Mouse (Mus musculus): Measurements from ENCODE around the gene Gm813. TPM values are rescaled to one million over a fixed set of nuclear protein-coding genes. Genes with fewer than 3 reads are reported as not detected.

Gene Gm813
- total and polyA plus RNA-seq, 3 experiments, result not detected

GRCm38 (mm10) chr16:58658668-58659067 is 41.9 kb upstream of the Gm813 start:
- H3K9ac ChIP-seq (ENCODE audit: low read depth, low read length), result no peak overlapping the region
- no peak for DNase-seq
- H3K4me1 ChIP-seq (ENCODE audit: control insufficient read depth, insufficient read depth, low read length), result no peaks in the 10 kb centered on the region
- TF ChIP-seq EP300 (IDR thresholded peaks at IDR 0.05; ENCODE audit: insufficient read depth, low read depth, low read length), result no peak
- TF ChIP-seq POLR2A (IDR thresholded peaks at IDR 0.05; ENCODE audit: insufficient read depth, low read depth, low read length), result no peak
- TF ChIP-seq CTCF (IDR thresholded peaks at IDR 0.05), result no peak
- H3K27ac ChIP-seq, result no peak overlapping the region
- H3K4me3 ChIP-seq, result no peak overlapping the region
- H3K79me2 ChIP-seq (replicated peaks; ENCODE audit: control insufficient read depth, insufficient read depth, low read length), result no peaks in the 10 kb centered on the region
- no peaks in the 10 kb centered on the region for H3K27me3 ChIP-seq (ENCODE audit: control insufficient read depth, insufficient read depth, low read length)
- WGBS, result 91% methylated on average over 6 of the region's 6 CpGs
- intact Hi-C loops (cut with DNase I), result no loop called here
- no peaks in the 10 kb centered on the region for H3K36me3 ChIP-seq (ENCODE audit: control insufficient read depth, insufficient read depth, low read length)

GRCm38 (mm10) chr16:58656526-58656925 is 39.7 kb upstream of the Gm813 start:
- H3K4me1 ChIP-seq (ENCODE audit: control insufficient read depth, insufficient read depth, low read length), result no peaks in the 10 kb centered on the region
- H3K27ac ChIP-seq, result no peak overlapping the region
- intact Hi-C loops (cut with DNase I), result no loop called here
- H3K27me3 ChIP-seq (ENCODE audit: control insufficient read depth, insufficient read depth, low read length), result no peaks in the 10 kb centered on the region
- H3K4me3 ChIP-seq, result no peak overlapping the region
- 71% methylated on average over 4 of the region's 4 CpGs for WGBS
- no peaks in the 10 kb centered on the region for H3K79me2 ChIP-seq (replicated peaks; ENCODE audit: control insufficient read depth, insufficient read depth, low read length)
- TF ChIP-seq POLR2A (IDR thresholded peaks at IDR 0.05; ENCODE audit: insufficient read depth, low read depth, low read length) (no peak), EP300 (IDR thresholded peaks at IDR 0.05; ENCODE audit: insufficient read depth, low read depth, low read length) (no peak), CTCF (IDR thresholded peaks at IDR 0.05) (no peak)
- no peak overlapping the region for H3K9ac ChIP-seq (ENCODE audit: low read depth, low read length)
- DNase-seq, result no peak
- H3K36me3 ChIP-seq (ENCODE audit: control insufficient read depth, insufficient read depth, low read length), result no peaks in the 10 kb centered on the region

- Histone ChIP-seq H3K27me3 (ENCODE audit: control insufficient read depth, insufficient read depth, low read length) (no peaks in the 10 kb centered on the region), H3K79me2 (replicated peaks; ENCODE audit: control insufficient read depth, insufficient read depth, low read length) (no peaks in the 10 kb centered on the region), H3K27ac (no peak overlapping the region), H3K4me3 (no peak overlapping the region), H3K4me1 (ENCODE audit: control insufficient read depth, insufficient read depth, low read length) (no peaks in the 10 kb centered on the region), H3K36me3 (ENCODE audit: control insufficient read depth, insufficient read depth, low read length) (no peaks in the 10 kb centered on the region), H3K9ac (ENCODE audit: low read depth, low read length) (no peak overlapping the region)
- no peak for TF ChIP-seq EP300 (IDR thresholded peaks at IDR 0.05; ENCODE audit: insufficient read depth, low read depth, low read length)
- TF ChIP-seq POLR2A (IDR thresholded peaks at IDR 0.05; ENCODE audit: insufficient read depth, low read depth, low read length), result no peak
- no peak for TF ChIP-seq CTCF (IDR thresholded peaks at IDR 0.05)
- intact Hi-C loops (cut with DNase I), result no loop called here
- no peak for DNase-seq
These were observed 39.0 kb upstream of the Gm813 start for GRCm38 (mm10) chr16:58655751-58656150.

GRCm38 (mm10) chr16:58649979-58650378 is 33.2 kb upstream of the Gm813 start:
- Histone ChIP-seq H3K4me1 (ENCODE audit: control insufficient read depth, insufficient read depth, low read length) (no peaks in the 10 kb centered on the region), H3K4me3 (no peak overlapping the region), H3K79me2 (replicated peaks; ENCODE audit: control insufficient read depth, insufficient read depth, low read length) (no peaks in the 10 kb centered on the region), H3K27me3 (ENCODE audit: control insufficient read depth, insufficient read depth, low read length) (no peaks in the 10 kb centered on the region), H3K27ac (no peak overlapping the region), H3K9ac (ENCODE audit: low read depth, low read length) (no peak overlapping the region), H3K36me3 (ENCODE audit: control insufficient read depth, insufficient read depth, low read length) (no peaks in the 10 kb centered on the region)
- no peak for TF ChIP-seq EP300 (IDR thresholded peaks at IDR 0.05; ENCODE audit: insufficient read depth, low read depth, low read length)
- TF ChIP-seq POLR2A (IDR thresholded peaks at IDR 0.05; ENCODE audit: insufficient read depth, low read depth, low read length), result no peak
- TF ChIP-seq CTCF (IDR thresholded peaks at IDR 0.05), result no peak
- DNase-seq, result no peak
- intact Hi-C loops (cut with DNase I), result no loop called here
- 92% methylated on average over 10 of the region's 10 CpGs for WGBS

GRCm38 (mm10) chr16:58638689-58639175 is 22.0 kb upstream of the Gm813 start, which contains the start of gene E330017A01Rik:
Gene E330017A01Rik, minus strand, starts transcription at chr16:58638739.
- DNase-seq, result no peak
- Histone ChIP-seq H3K4me1 (ENCODE audit: control insufficient read depth, insufficient read depth, low read length) (no peaks in the 10 kb centered on the region), H3K4me3 (no peak within 1 kb of the TSS), H3K27ac (no peak within 1 kb of the TSS), H3K27me3 (ENCODE audit: control insufficient read depth, insufficient read depth, low read length) (no peaks in the 10 kb centered on the region), H3K9ac (ENCODE audit: low read depth, low read length) (no peak within 1 kb of the TSS), H3K79me2 (replicated peaks; ENCODE audit: control insufficient read depth, insufficient read depth, low read length) (no peaks in the 10 kb centered on the region), H3K36me3 (ENCODE audit: control insufficient read depth, insufficient read depth, low read length) (no peaks in the 10 kb centered on the region)
- intact Hi-C loops (cut with DNase I), result no loop called here
- TF ChIP-seq POLR2A (IDR thresholded peaks at IDR 0.05; ENCODE audit: insufficient read depth, low read depth, low read length) (no peak), CTCF (IDR thresholded peaks at IDR 0.05) (no peak), EP300 (IDR thresholded peaks at IDR 0.05; ENCODE audit: insufficient read depth, low read depth, low read length) (no peak)
- 34% methylated on average over 3 of the region's 3 CpGs for WGBS

GRCm38 (mm10) chr16:58638016-58638415 is 21.2 kb upstream of the Gm813 start:
- intact Hi-C loops (cut with DNase I), result no loop called here
- Histone ChIP-seq H3K27ac (no peak overlapping the region), H3K27me3 (ENCODE audit: control insufficient read depth, insufficient read depth, low read length) (no peaks in the 10 kb centered on the region), H3K36me3 (ENCODE audit: control insufficient read depth, insufficient read depth, low read length) (no peaks in the 10 kb centered on the region), H3K4me3 (no peak overlapping the region), H3K4me1 (ENCODE audit: control insufficient read depth, insufficient read depth, low read length) (no peaks in the 10 kb centered on the region), H3K9ac (ENCODE audit: low read depth, low read length) (no peak overlapping the region), H3K79me2 (replicated peaks; ENCODE audit: control insufficient read depth, insufficient read depth, low read length) (no peaks in the 10 kb centered on the region)
- DNase-seq, result no peak
- 86% methylated on average over 7 of the region's 7 CpGs for WGBS
- TF ChIP-seq EP300 (IDR thresholded peaks at IDR 0.05; ENCODE audit: insufficient read depth, low read depth, low read length), result no peak
- no peak for TF ChIP-seq POLR2A (IDR thresholded peaks at IDR 0.05; ENCODE audit: insufficient read depth, low read depth, low read length)
- no peak for TF ChIP-seq CTCF (IDR thresholded peaks at IDR 0.05)
